Mouse (Mus musculus): Measurements from ENCODE around the gene Mill2.
"Not testable (repeated sequence)": the region's sequence is repeated elsewhere in the genome, so short reads cannot be mapped to it uniquely, and the experiment has no call there.

The Mill2 gene

GRCm38 (mm10) chr7:18839865-18840264, at the start of gene Mill2:
Gene Mill2, plus strand, starts transcription at chr7:18839966.
- in situ Hi-C loops (cut with MboI, MseI), result no loop called here

GRCm38 (mm10) chr7:18790671-18791070, 49.1 kb upstream of the Mill2 start:
- in situ Hi-C loops (cut with MboI, MseI), result not testable (repeated sequence)

- in situ Hi-C loops (cut with MboI, MseI), result no loop called here
Observed at GRCm38 (mm10) chr7:18798420-18798819, 41.3 kb upstream of the Mill2 start, which contains the start of gene Psg19. Gene Psg19, minus strand, starts transcription at chr7:18798520.

GRCm38 (mm10) chr7:18799129-18799528, 40.6 kb upstream of the Mill2 start:
- in situ Hi-C loops (cut with MboI, MseI), result no loop called here

- in situ Hi-C loops (cut with MboI, MseI), result loop anchor here in 1 of 2 experiments (5.0 kb wide), 1 partner anchor 81 kb away; no protein-coding TSS in a partner anchor
Observed at GRCm38 (mm10) chr7:18803526-18803925, 36.2 kb upstream of the Mill2 start.

GRCm38 (mm10) chr7:18818301-18818700, 21.5 kb upstream of the Mill2 start:
- in situ Hi-C loops (cut with MboI, MseI), result no loop called here

- in situ Hi-C loops (cut with MboI, MseI), result no loop called here
Observed at GRCm38 (mm10) chr7:18821507-18821906, 18.3 kb upstream of the Mill2 start, which contains the start of gene Psg17. Gene Psg17, minus strand, starts transcription at chr7:18821607.

GRCm38 (mm10) chr7:18827792-18828546, 11.8 kb upstream of the Mill2 start:
- in situ Hi-C loops (cut with MboI, MseI), result no loop called here

- in situ Hi-C loops (cut with MboI, MseI), result no loop called here
Observed at GRCm38 (mm10) chr7:18828592-18828991, 11.2 kb upstream of the Mill2 start.

- in situ Hi-C loops (cut with MboI, MseI), result no loop called here
Observed at GRCm38 (mm10) chr7:18829545-18829944, 10.2 kb upstream of the Mill2 start.

GRCm38 (mm10) chr7:18832298-18832697, 7.5 kb upstream of the Mill2 start:
- in situ Hi-C loops (cut with MboI, MseI), result no loop called here

GRCm38 (mm10) chr7:18840386-18841173, 814 bp downstream of the Mill2 start:
- in situ Hi-C loops (cut with MboI, MseI), result no loop called here

GRCm38 (mm10) chr7:18841174-18841567, 1.4 kb downstream of the Mill2 start:
- in situ Hi-C loops (cut with MboI, MseI), result no loop called here

- in situ Hi-C loops (cut with MboI, MseI), result no loop called here
Observed at GRCm38 (mm10) chr7:18844811-18845210, 5.0 kb downstream of the Mill2 start.

GRCm38 (mm10) chr7:18848395-18848794, 8.6 kb downstream of the Mill2 start:
- in situ Hi-C loops (cut with MboI, MseI), result no loop called here

- in situ Hi-C loops (cut with MboI, MseI), result no loop called here
Observed at GRCm38 (mm10) chr7:18858310-18858916, 18.6 kb downstream of the Mill2 start.

GRCm38 (mm10) chr7:18862801-18863200, 23.0 kb downstream of the Mill2 start:
- in situ Hi-C loops (cut with MboI, MseI), result no loop called here

- in situ Hi-C loops (cut with MboI, MseI), result no loop called here
Observed at GRCm38 (mm10) chr7:18868491-18868890, 28.7 kb downstream of the Mill2 start.

- in situ Hi-C loops (cut with MboI, MseI), result loop anchor here (5.0 kb wide), 2 partner anchors 114 to 124 kb away; no protein-coding TSS in a partner anchor
Observed at GRCm38 (mm10) chr7:18871031-18871430, 31.3 kb downstream of the Mill2 start, which contains the start of gene Pglyrp1. Gene Pglyrp1, plus strand, starts transcription at chr7:18871331.

- in situ Hi-C loops (cut with MboI, MseI), result loop anchor here (5.0 kb wide), 2 partner anchors 115 to 125 kb away; no protein-coding TSS in a partner anchor
Observed at GRCm38 (mm10) chr7:18872014-18872802, 32.4 kb downstream of the Mill2 start.

- in situ Hi-C loops (cut with MboI, MseI), result loop anchor here (5.0 kb wide), 2 partner anchors 116 to 126 kb away; no protein-coding TSS in a partner anchor
Observed at GRCm38 (mm10) chr7:18872816-18873215, 33.0 kb downstream of the Mill2 start.
